Mouse (Mus musculus): Measurements from ENCODE around the gene Snx29. TPM values are rescaled to one million over a fixed set of nuclear protein-coding genes. Genes with fewer than 3 reads are reported as not detected.
"Not testable (repeated sequence)": the region's sequence is repeated elsewhere in the genome, so short reads cannot be mapped to it uniquely, and the experiment has no call there.

Snx29 gene
- polyA plus RNA-seq, 1 experiment from 2014 or later: 22.7 TPM

DNA sequence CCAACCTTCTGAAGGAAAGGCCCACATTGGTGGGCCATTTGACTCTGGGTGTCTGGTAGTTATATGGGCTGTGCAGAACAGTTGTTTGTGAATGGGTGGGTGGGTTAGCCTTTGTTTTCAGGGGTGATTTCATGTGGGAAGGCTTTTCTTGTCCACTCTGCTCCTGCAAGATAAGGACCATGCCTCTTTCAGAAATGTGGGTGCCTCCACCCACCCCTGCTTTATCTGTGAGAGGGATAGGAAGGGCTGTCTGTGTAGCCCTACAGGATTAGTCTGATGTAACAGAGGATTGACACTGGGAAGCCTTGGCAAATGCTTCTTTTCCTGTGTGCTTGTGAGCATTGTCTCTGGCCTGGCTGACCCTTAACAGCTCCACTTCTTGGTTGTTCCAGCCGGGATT lies 99.5 kb downstream of the Snx29 start:
- Histone ChIP-seq H3K9me3 (no peaks in the 10 kb centered on the region), H3K27ac (no peak overlapping the region), H3K9ac (no peak overlapping the region), H3K27me3 (replicated peaks) (no peaks in the 10 kb centered on the region), H3K36me3 (replicated peaks) (0 out of 2 replicates have a peak, but pooled peaks cover 3% of the 10 kb centered on the region), H3K4me2 (no peak overlapping the region), H3K4me1 (no peaks in the 10 kb centered on the region), H3K4me3 (no peak overlapping the region)
- WGBS: 84% methylated on average over 1 of the region's 1 CpGs
- ATAC-seq (replicated peaks): no peak

DNA sequence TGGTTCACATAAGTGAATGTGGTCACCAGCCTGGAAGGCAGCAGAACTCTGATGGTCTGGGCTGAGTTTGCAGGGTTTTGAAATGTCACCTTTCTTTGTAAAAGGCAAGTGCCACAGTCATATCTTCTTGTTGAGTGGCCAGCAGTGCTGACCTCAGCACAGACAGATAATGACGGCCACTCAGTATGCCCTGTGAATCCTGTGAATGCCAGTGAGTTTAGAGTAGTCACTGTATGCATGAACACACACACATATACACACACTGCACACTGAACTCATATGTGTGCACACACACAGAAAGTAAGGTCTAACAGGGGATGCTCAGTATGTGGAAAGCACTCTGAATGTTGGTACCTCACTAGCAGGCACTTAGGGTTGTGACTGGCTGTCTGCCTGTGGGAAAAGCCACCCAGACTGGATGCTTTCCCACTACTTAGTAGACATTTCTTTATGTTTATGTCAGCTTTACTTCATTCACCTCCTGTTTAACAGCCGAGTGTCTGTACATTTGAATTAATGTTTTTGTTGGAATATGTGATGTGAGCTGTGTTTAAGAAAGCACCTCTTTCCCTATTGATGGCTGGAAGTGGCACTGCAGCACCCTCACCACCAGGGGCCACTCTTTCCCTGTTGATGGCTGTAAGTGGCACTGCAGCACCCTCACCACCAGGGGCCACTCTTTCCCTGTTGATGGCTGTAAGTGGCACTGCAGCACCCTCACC lies 100.3 kb downstream of the Snx29 start:
- WGBS: 94% methylated on average over 2 of the region's 2 CpGs
- Histone ChIP-seq H3K9me3 (no peaks in the 10 kb centered on the region), H3K36me3 (replicated peaks) (0 out of 2 replicates have a peak, but pooled peaks cover 3% of the 10 kb centered on the region), H3K4me1 (no peaks in the 10 kb centered on the region), H3K9ac (no peak overlapping the region), H3K4me3 (no peak overlapping the region), H3K27me3 (replicated peaks) (no peaks in the 10 kb centered on the region), H3K4me2 (no peak overlapping the region), H3K27ac (no peak overlapping the region)
- no peak; the same call in 1 of the 2 replicates for ATAC-seq (replicated peaks)

DNA sequence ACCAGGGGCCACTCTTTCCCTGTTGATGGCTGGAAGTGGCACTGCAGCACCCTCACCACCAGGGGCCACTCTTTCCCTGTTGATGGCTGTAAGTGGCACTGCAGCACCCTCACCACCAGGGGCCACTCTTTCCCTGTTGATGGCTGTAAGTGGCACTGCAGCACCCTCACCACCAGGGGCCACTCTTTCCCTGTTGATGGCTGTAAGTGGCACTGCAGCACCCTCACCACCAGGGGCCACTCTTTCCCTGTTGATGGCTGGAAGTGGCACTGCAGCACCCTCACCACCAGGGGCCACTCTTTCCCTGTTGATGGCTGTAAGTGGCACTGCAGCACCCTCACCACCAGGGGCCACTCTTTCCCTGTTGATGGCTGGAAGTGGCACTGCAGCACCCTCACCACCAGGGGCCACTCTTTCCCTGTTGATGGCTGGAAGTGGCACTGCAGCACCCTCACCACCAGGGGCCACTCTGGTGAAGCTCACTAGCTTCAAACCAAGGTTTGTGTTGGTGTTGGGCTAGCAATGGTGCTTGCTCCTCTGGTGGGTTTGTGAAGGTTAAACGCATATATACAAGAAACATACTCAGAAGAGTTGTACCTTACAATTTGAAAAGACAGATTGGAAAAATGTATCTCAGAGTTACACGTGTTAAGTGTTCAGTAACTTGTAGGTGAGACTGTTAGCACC lies 101.0 kb downstream of the Snx29 start:
- WGBS: 91% methylated on average over 2 of the region's 2 CpGs
- not testable (repeated sequence) for ATAC-seq (replicated peaks); H3K9me3 ChIP-seq; H3K27me3 ChIP-seq (replicated peaks); H3K4me2 ChIP-seq; H3K9ac ChIP-seq; H3K27ac ChIP-seq; H3K36me3 ChIP-seq (replicated peaks); H3K4me3 ChIP-seq; H3K4me1 ChIP-seq

DNA sequence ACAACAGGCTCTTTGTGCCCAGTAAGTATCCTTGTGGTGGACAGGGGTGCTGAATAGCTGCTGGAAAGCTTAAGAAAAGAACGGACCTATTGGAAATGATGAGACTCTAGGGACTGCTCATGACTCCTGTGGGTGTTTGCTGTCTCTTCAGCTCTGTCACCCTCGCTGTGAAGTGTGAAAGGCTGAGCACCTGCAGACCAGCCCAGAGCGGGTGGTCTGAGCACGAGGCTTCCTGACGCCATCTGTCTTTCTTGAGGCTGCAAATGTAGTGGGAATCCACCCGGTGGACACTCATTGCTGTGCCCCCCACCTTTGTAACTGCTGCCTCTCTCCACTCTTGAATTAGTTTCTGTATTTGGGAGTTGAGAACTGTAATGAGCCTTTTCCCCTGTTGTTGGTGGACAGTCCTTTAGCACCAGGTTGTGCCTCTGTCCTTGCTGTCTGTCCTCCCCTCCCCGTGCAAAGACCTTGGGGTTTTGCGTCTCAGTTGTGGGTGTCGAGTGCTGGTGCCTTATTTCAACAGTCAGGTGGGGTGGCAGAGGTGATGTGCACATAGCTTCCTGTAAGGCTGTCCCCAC lies 101.9 kb downstream of the Snx29 start:
- Histone ChIP-seq H3K4me1 (no peaks in the 10 kb centered on the region), H3K9me3 (no peaks in the 10 kb centered on the region), H3K27ac (no peak overlapping the region), H3K9ac (no peak overlapping the region), H3K27me3 (replicated peaks) (no peaks in the 10 kb centered on the region), H3K36me3 (replicated peaks) (0 out of 2 replicates have a peak, but pooled peaks cover 3% of the 10 kb centered on the region), H3K4me2 (no peak overlapping the region), H3K4me3 (no peak overlapping the region)
- WGBS: 87% methylated on average over 9 of the region's 9 CpGs
- peak; percentile 10; the same call in 1 of the 2 replicates for ATAC-seq (replicated peaks)

DNA sequence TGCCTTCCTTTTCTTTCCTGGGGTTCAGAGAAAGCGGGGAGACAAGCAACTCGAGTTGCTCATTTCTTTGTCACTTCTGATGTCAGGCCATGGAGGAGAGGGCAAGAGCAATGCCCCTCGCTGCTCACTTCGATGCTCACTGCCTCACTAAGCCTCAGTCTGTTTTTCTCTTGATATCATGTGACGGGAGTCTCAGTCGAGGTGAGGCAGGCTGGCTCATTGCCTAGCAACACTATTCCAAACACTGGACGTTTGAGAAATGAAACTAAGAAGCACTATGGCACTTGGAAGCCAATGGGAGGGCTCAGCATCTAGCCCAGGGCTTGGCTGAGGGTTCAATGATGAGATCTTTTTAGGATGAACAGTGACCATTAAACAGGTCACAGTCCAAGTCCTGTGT lies 102.6 kb downstream of the Snx29 start:
- H3K9ac ChIP-seq: no peak overlapping the region
- H3K4me1 ChIP-seq: no peaks in the 10 kb centered on the region
- 0 out of 2 replicates have a peak, but pooled peaks cover 3% of the 10 kb centered on the region for H3K36me3 ChIP-seq (replicated peaks)
- H3K9me3 ChIP-seq: no peaks in the 10 kb centered on the region
- H3K4me3 ChIP-seq: no peak overlapping the region
- H3K4me2 ChIP-seq: no peak overlapping the region
- H3K27me3 ChIP-seq (replicated peaks): no peaks in the 10 kb centered on the region
- H3K27ac ChIP-seq: no peak overlapping the region
- ATAC-seq (replicated peaks): no peak
- 61% methylated on average over 7 of the region's 7 CpGs for WGBS

DNA sequence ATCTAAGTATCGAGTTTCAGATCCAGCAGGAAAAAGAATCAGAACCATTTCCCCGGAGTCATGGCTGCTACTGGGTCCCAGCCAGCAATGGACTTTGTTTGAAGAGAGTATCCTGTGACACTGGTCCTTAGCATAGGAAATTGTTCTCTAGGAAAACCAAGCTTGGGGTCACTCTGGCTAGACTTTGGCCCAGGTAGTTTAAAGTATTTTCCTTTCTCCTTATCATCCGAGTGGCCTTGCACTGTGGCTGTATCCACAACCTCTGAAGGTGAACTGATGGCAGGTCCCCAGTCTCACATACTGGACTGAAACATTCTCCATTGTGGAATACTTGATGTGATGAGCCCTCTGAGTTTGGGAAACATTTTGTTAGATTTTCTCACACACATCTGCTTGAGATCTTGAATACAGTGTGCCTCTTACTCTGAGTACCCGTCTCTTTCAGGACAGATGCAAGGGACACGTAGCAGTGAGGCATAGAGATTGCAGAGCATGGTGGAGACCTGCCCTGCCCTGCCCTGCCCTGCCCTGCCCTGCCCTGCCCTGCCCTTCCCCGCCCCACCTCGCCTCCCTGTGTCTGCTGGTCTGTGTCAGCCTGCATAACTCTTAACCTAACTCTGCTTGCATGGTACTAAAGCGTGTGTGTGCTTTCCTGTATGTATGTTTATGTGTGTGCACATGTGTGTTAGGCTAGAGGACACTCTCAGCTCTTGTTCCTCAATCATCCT lies 104.3 kb downstream of the Snx29 start:
- no peak overlapping the region for H3K9ac ChIP-seq
- H3K4me2 ChIP-seq: no peak overlapping the region
- H3K9me3 ChIP-seq: no peaks in the 10 kb centered on the region
- H3K27ac ChIP-seq: no peak overlapping the region
- no peak for ATAC-seq (replicated peaks)
- H3K4me3 ChIP-seq: no peak overlapping the region
- H3K4me1 ChIP-seq: no peaks in the 10 kb centered on the region
- WGBS: 85% methylated on average over 8 of the region's 8 CpGs
- H3K36me3 ChIP-seq (replicated peaks): no peaks in the 10 kb centered on the region
- H3K27me3 ChIP-seq (replicated peaks): no peaks in the 10 kb centered on the region

DNA sequence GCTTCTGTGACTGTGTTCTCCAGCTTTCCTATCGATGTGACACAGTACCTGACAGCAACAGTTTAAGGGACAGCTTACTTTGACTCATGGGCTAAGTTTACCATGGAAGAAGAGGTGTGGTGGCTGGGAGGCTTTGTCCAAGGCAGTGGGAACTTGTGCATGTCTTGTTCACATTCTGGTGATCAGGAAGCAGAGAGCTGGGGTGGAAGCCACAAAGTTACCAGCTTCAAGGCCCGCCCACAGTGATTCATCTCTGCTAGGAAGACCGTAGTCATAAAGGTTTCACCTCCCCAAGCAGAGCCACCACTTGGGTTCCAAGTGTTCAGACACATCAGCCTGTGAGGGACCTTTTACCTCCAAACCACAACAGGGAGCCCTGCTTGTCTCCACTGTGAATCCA lies 107.1 kb downstream of the Snx29 start:
- no peak overlapping the region for H3K4me2 ChIP-seq
- no peak for ATAC-seq (replicated peaks)
- no peak overlapping the region for H3K9ac ChIP-seq
- no peak overlapping the region for H3K4me3 ChIP-seq
- no peaks in the 10 kb centered on the region for H3K9me3 ChIP-seq
- WGBS: 99% methylated on average over 3 of the region's 3 CpGs
- H3K4me1 ChIP-seq: no peaks in the 10 kb centered on the region
- H3K36me3 ChIP-seq (replicated peaks): no peaks in the 10 kb centered on the region
- no peaks in the 10 kb centered on the region for H3K27me3 ChIP-seq (replicated peaks)
- no peak overlapping the region for H3K27ac ChIP-seq

DNA sequence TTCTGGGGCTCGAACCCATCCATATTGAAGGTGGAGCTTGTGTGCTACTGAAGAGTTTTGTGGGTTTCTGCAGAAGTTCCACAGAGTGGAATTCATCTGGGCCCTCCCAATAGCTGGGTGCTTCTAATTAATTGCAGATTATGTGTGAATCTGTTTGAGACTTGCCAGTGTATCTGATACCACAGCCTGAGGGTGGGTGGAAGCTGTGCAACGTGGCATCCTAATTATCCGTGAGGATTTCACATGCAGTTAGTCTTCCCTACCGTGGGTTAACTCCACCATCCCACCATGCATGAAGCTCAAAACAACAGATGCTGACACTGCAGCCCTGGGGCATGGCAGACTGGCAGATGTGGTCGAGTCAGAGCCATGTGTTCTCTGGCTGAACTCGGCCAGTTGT lies 107.8 kb downstream of the Snx29 start:
- H3K36me3 ChIP-seq (replicated peaks): no peaks in the 10 kb centered on the region
- no peaks in the 10 kb centered on the region for H3K27me3 ChIP-seq (replicated peaks)
- H3K4me3 ChIP-seq: no peak overlapping the region
- ATAC-seq (replicated peaks): no peak
- H3K9me3 ChIP-seq: no peaks in the 10 kb centered on the region
- H3K27ac ChIP-seq: no peak overlapping the region
- no peak overlapping the region for H3K9ac ChIP-seq
- WGBS: 80% methylated on average over 6 of the region's 6 CpGs
- H3K4me2 ChIP-seq: no peak overlapping the region
- H3K4me1 ChIP-seq: no peaks in the 10 kb centered on the region

DNA sequence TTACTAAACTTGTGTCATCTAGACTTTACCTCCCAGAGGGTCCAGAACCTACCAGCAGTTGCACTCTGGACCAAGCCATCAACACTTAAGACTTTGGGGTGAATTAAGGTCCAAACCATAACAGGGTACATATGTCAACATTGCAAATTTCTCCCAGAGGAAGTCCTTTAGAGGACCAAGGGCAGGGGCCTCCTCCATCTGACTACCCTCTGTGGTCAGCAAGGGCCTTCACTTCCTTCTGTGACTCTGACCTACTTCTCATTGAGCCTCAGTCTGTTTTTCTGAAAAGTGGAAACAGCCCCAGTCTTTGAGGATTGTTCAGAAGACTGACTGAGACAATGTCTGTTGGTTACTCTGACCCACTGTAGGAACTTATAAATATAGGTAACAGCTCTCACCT lies 111.1 kb downstream of the Snx29 start:
- H3K9ac ChIP-seq: no peak overlapping the region
- no peak overlapping the region for H3K4me2 ChIP-seq
- no peaks in the 10 kb centered on the region for H3K4me1 ChIP-seq
- H3K27ac ChIP-seq: no peak overlapping the region
- no peaks in the 10 kb centered on the region for H3K9me3 ChIP-seq
- no peak overlapping the region for H3K4me3 ChIP-seq
- no peaks in the 10 kb centered on the region for H3K27me3 ChIP-seq (replicated peaks)
- no peaks in the 10 kb centered on the region for H3K36me3 ChIP-seq (replicated peaks)
- no peak for ATAC-seq (replicated peaks)

DNA sequence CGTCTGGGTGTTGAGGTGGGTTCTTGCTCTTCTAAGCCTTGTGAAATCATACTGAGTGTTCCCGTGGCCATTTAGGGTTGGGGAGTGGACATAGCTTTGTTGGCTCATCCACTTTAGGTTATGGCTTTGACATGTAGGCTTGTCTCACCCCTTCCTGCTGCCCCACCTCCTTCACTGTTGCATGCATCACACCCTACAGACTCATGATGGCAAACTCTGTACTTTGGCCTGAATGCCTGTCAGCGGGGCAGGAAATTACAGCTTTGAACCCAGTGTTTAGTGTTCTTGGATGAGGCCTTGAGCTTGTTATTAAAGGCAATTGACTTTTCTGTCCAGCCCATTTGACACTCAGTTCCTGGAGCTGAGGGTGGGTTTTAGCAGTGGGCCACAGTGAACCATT lies 114.9 kb downstream of the Snx29 start:
- ATAC-seq (replicated peaks): no peak
- H3K27me3 ChIP-seq (replicated peaks): no peaks in the 10 kb centered on the region
- H3K4me3 ChIP-seq: no peak overlapping the region
- H3K27ac ChIP-seq: no peak overlapping the region
- H3K9ac ChIP-seq: no peak overlapping the region
- no peak overlapping the region for H3K4me2 ChIP-seq
- no peaks in the 10 kb centered on the region for H3K36me3 ChIP-seq (replicated peaks)
- WGBS: 93% methylated on average over 3 of the region's 3 CpGs
- H3K9me3 ChIP-seq: no peaks in the 10 kb centered on the region
- no peaks in the 10 kb centered on the region for H3K4me1 ChIP-seq

DNA sequence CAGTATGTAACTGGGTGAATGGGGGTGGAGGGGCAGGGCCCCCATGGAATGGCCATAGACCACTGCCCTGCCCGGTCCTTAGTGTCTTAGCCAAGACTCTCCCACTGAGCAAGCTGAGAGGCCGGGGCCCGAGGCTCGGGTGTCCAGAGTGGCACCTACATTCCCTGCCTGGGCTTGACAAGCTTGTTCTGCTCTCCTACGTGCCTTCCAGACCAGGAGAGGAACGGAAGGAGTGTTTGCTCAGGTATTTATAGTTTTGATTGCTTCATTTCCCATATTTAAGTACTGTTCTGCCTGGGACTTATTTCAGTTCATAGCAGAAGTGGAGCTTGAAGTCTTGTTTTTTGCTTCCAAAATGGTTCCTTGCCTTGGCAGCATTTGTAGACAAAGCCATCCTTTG lies 116.7 kb downstream of the Snx29 start:
- H3K4me3 ChIP-seq: no peak overlapping the region
- no peak for ATAC-seq (replicated peaks)
- H3K9me3 ChIP-seq: no peaks in the 10 kb centered on the region
- H3K36me3 ChIP-seq (replicated peaks): no peaks in the 10 kb centered on the region
- no peaks in the 10 kb centered on the region for H3K27me3 ChIP-seq (replicated peaks)
- no peak overlapping the region for H3K27ac ChIP-seq
- H3K4me1 ChIP-seq: no peaks in the 10 kb centered on the region
- 87% methylated on average over 6 of the region's 6 CpGs for WGBS
- no peak overlapping the region for H3K9ac ChIP-seq
- no peak overlapping the region for H3K4me2 ChIP-seq

DNA sequence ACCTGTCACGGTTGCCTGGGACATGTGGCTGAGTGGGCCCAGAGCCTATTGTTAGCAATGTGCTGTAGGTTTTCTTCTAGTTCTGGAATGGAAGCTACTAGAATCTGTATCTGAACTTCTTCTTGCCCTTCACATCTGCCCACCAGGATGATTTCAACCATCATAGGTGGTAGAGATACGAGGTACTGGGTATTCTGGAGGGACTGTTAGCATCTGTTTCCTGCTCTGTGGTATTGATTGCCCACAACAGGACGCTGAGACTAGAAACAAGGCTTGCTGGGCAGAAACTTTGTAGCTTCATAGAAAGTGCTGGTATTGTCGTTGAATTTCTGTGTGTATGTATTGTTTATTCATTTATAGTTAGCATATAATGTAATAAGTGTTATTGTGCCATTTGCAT lies 118.9 kb downstream of the Snx29 start:
- Histone ChIP-seq H3K27ac (no peak overlapping the region), H3K4me2 (no peak overlapping the region), H3K4me1 (no peaks in the 10 kb centered on the region), H3K4me3 (no peak overlapping the region), H3K9ac (no peak overlapping the region), H3K27me3 (replicated peaks) (no peaks in the 10 kb centered on the region), H3K36me3 (replicated peaks) (no peaks in the 10 kb centered on the region), H3K9me3 (no peaks in the 10 kb centered on the region)
- ATAC-seq (replicated peaks): no peak
- WGBS: 89% methylated on average over 4 of the region's 4 CpGs

All from midbrain, embryonic 15.5 days (tissue).